Mouse (Mus musculus) retina, postnatal 7 days (tissue): ENCODE results near the gene Zfp972.
"Not testable (repeated sequence)": the region's sequence is repeated elsewhere in the genome, so short reads cannot be mapped to it uniquely, and the experiment has no call there.

Source experiments
- DNase-seq: peaks from one replicate; pipeline ENCODE4 v3.0.0-alpha.2; 2012; ENCODE audit warnings: low read depth, low spot score

Gene Zfp972

DNA sequence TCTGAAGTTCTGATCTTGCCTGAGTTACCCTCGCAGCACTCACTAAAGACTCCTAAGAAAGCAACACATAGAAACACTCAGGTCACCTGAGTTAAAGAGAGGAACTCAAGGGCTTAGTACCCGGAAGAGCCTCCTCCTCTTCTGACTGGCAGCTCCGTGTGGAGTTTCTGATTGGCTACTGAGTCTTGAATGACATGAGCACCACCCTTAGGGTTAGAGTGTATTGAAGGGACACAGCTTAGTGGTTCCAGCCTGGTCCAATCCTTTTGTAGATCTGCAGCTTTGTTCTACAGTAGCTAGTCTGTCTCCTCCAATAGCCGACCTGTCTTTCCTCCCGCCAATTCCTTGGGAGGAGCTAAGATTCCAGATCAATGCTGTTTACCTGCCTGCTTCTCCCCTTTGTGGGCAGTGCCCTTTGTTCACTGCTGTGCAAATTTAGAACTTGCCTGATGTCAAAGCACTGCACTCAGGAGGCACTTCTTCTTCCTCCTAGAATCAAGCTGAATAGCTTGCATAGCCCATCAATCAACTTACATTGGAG, at the start of gene Zfp972:
Zfp972 (minus strand) TSS at position 51 of the 541 bp plus-strand sequence.
- DNase-seq: not testable (repeated sequence)

DNA sequence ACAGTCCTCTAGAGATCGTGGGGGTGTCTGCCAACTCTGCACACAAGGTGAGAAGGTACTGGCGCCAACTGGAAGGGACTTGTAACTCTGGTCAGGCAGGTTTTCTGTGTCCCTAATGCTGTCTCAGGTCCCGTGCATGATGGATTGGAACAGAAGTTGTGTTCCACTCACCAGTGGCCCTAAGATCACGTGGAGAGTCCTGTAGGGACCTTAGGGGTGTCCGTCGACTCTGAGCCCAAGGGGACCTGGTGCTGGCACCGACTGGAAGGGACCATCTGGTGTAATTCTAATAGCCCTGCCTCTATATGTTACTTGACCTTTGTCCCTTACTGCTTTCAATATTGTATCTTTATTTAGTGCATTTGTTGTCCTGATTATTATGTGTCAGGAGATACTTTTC, 49.4 kb upstream of the Zfp972 start:
- DNase-seq: not testable (repeated sequence)

DNA sequence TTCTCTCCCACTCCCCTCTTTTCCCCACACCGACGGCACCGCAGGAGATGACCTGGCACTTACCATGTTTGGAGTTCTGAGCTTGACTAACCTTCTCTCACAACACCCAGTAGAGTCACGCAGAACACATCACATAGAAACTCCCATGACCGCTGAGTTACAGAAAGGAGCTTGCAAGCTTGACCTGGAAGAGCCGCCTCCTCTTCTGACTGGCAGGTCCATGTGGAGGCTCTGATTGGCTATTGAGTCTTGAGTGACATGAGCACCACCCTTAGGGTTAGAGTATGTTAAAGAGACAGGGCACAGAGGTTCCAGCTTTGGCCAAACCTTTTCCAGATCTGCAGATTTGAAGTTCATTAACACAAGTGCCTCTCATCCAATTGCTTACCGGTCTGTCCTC, 31.7 kb upstream of the Zfp972 start, which contains the start of gene Gm14326:
Gm14326 (minus strand) TSS at position 153 of the 400 bp plus-strand sequence.
- peak; percentile 13 for DNase-seq

DNA sequence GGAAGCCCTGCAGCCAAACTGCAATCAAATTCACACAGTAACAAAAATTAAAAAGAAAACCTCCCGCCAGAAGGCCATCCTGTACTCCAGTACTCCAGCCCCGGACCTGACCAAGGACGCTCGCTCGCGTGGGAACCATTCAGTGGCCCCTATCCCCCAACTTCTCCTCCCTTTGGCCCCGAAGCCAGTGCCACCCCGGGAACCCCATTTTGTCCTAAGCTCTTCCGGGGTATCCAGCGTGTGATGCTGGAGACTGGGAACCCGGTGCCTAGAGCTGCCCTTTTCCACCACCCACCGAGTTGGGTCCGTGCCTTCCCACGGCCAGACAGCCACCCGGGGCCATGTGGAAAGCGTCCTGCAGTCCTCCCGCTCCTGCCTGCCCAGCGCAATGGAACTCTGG, 31.3 kb upstream of the Zfp972 start:
- not testable (repeated sequence) for DNase-seq

DNA sequence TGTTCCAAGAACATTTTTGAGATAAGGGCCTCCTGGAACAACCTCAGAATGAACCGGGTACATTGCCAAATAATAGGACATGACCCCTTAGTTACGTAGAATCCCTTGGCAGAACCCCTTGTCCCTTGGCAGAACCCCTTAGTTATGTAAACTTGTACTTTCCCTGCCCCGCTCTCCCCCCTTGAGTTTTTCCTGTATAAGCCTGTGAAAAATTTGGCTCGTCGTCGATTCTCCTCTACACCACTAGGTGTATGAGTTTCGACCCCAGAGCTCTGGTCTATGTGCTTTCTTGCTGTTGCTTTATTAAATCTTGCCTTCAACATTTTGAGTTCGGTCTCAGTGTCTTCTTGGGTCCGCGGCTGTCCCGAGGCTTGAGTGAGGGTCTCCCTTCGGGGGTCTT, 22.1 kb downstream of the Zfp972 start:
- DNase-seq: not testable (repeated sequence)

DNA sequence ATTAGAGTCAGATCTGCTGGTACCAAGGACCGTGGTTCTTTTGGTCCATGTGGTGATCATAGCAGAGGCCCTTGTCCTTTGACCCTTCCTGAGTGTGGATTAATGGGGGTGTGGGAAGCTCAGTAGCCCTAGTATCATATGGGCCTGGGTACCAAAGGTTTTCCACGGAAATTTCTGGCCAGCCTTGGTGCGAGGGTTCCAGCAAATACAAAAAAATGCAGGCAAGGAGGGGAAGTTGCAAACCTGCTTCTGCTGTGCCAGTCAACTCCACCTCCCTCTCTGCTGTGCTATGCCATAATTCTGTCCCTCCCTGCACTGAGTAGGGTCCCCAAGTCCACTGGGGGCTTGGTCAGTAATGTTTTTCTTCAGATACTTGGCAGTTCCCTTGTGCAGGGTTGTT, 27.2 kb downstream of the Zfp972 start:
- not testable (repeated sequence) for DNase-seq

DNA sequence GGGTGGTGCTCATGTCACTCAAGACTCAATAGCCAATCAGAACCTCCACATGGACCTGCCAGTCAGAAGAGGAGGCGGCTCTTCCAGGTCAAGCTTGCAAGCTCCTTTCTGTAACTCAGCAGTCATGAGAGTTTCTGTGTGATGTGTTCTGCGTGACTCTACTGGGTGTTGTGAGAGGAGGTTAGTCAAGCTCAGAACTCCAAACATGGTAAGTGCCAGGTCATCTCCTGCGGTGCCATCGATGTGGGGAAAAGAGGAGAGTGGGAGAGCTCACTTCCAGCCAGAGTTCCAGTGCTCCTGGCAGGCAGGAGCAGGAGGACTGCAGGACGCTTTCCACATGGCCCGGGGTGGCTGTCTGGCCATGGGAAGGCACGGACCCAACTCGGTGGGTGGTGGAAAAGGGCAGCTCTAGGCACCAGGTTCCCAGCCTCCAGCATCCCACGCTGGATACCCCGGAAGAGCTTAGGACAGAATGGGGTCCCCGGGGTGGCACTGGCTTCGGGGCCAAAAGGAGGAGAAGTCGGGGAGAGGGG, 28.3 kb downstream of the Zfp972 start, which contains the start of gene Gm14327:
Gm14327 (plus strand) TSS at position 51 of the 533 bp plus-strand sequence.
- DNase-seq: not testable (repeated sequence)

DNA sequence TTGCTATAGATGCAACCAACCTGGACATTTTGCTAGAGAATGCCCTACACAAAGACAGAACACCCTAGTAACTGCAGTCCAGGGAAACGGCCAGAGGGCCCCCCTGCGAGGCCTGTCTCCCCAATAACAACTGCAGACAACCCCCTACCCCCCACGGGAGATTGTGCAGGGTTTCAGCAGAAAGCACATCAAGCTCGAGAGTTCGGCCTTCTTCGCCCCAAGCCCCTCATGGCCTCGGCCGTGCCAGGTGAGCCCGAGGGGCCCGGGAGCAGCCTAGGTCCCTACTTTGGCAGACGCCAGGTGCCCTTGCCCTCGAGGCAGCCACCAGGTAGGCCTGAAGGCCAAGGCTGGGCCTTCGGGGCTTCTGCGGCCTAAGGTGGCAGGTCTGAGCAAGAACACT, 37.7 kb downstream of the Zfp972 start:
- not testable (repeated sequence) for DNase-seq

DNA sequence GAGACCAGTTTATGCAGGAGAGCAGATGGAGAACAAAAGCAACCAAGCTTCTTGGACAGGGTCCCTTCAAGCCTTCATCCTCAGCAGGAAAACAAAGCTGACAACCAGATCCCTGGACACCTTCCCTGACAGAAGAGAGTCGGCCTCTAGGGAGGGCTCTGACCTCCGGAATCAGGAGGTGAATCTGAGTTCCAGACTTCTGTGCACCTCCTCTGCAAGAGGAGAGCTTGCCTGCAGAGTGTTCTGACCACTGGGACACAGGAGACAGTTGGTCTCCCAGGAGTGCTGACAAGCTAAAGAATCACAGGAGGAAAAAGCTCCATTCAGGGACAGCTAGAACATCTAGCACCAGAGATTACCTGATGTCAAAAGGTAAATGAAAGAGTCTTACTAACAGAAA, 63.2 kb downstream of the Zfp972 start:
- DNase-seq: not testable (repeated sequence)
